Mouse (Mus musculus) forelimb bud, embryonic 11.5 days (tissue): Measurements from ENCODE around the gene Dtnb.

ENCODE experiments used
- DNase-seq: peaks from one replicate; pipeline ENCODE4 v3.0.0-alpha.2; 2012; ENCODE audit warnings: low read depth, low spot score

The Dtnb gene

GRCm38 (mm10) chr12:3773643-3774042 is 201.5 kb downstream of the Dtnb start:
- no peak for DNase-seq

DNA sequence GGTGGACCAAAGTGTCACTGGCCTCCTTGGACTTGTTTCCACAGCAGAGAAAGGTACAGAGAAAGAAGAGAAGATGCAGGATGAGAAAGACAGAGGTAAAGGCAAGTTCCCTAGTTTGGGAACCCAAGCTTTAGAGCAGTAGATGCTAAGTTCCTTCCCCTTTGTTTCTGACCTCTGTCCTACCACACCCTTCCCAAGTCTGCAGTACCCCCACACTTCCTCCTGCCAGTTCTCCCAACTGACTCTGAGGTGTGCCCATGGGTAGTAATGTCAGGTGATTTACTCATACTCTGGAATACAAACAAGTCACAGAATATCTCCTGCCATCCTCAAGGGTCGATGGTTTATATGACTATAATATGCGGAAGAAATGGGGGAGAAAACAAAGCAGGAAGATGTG is 203.8 kb downstream of the Dtnb start:
- DNase-seq = no peak

GRCm38 (mm10) chr12:3777682-3778081 is 205.5 kb downstream of the Dtnb start:
- DNase-seq = no peak

GRCm38 (mm10) chr12:3778286-3778685 is 206.1 kb downstream of the Dtnb start:
- DNase-seq = no peak

- DNase-seq = no peak
Observed at GRCm38 (mm10) chr12:3779639-3780038, 207.5 kb downstream of the Dtnb start.

DNA sequence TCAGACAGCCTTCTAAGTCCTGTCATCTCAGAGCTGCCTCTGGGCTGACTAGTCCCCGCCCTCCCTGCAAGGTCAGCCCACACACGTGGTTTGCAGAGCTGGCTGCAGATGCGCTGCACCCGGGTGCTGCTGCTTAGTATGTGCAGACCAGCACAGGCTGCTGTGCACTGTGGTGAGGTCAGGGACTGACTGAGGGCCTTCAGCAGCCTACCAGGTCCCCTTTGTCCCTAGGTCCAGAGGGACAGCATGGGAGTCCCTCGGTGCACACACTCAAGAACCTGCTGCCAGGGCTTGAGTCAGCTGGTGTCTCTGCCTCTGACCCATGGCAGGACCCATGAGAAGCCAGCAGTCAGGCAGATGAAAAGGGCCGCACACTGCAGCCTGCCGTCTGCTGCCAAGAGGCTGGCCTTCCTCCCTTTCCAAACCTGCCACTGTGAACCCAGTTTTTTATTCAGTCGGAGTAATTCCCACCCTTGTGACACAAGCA is 208.3 kb downstream of the Dtnb start:
- peak; percentile 57 for DNase-seq

DNA sequence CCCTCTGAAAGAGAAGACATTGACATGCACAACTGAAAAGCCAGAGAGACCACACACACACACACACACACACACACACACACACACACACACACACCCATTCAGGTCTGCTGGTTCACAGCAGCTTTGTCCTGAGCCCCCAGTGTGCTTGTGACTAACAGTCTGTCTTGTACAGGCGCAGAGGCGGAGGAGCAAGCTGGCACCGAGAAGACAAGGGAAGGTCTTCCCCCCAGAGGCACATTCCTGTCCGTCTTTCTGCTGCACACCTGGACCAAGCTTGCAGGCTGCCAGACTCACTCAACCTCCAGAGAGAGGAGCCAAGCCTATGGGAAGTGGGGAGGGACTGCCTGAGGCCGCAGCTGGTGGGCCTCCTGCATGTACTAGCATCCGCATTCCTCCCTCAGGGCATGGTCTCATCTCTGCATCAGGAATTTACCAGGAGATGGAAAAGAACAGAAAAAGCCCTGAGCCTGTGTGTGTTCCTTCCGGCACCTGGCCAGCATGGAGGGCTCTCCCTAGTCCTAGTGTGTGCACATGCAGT is 208.8 kb downstream of the Dtnb start:
- peak; percentile 76 for DNase-seq

GRCm38 (mm10) chr12:3781482-3781881 is 209.3 kb downstream of the Dtnb start:
- DNase-seq = peak; percentile 88

- DNase-seq = no peak
Observed at GRCm38 (mm10) chr12:3783196-3783825, 211.1 kb downstream of the Dtnb start.

- no peak for DNase-seq
Observed at GRCm38 (mm10) chr12:3784258-3784657, 212.1 kb downstream of the Dtnb start.

DNA sequence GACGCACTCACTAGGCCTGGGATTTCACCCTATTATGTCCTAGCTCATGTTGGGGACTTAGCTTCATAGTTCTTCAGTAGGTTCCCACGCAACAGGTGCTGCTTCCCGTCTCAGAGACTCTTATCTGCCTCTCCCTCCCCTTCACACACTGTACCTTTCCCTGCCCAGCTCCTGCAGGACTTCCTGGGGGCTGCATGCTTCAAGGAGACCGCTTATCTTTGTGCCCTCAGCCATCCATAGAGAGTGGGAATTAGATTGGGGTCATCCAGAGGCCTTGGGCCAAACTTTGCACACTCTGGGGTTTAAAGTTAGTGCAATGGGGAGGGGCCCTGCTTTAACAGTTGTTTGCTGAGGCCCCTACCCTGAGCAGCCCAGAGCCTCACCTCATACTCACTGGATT is 212.5 kb downstream of the Dtnb start:
- no peak for DNase-seq

DNA sequence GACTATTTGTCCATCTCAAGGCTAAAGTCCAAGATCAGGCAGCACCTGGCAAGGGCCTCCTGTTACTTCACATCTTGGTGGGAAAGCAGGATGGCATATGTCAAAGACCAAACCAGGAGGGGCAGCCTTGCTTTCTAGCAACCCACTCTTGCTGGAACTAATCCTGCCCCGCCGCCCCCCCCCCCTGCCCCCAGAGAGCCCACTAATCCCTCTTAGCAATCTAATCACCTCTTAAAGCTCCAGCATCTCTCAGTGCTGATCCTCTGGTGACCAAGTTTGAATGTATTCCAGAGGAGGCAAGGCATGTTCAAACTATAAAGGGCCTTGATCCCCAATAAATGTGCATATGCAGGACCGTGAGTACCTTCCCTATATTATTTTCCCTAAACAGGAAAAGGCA is 214.9 kb downstream of the Dtnb start:
- no peak for DNase-seq

- no peak for DNase-seq
Observed at GRCm38 (mm10) chr12:3787541-3787940, 215.4 kb downstream of the Dtnb start.

- peak; percentile 68 for DNase-seq
Observed at GRCm38 (mm10) chr12:3788421-3789051, 216.4 kb downstream of the Dtnb start.

- no peak for DNase-seq
Observed at GRCm38 (mm10) chr12:3789626-3790185, 217.5 kb downstream of the Dtnb start.

- DNase-seq = no peak
Observed at GRCm38 (mm10) chr12:3791257-3791656, 219.1 kb downstream of the Dtnb start.

DNA sequence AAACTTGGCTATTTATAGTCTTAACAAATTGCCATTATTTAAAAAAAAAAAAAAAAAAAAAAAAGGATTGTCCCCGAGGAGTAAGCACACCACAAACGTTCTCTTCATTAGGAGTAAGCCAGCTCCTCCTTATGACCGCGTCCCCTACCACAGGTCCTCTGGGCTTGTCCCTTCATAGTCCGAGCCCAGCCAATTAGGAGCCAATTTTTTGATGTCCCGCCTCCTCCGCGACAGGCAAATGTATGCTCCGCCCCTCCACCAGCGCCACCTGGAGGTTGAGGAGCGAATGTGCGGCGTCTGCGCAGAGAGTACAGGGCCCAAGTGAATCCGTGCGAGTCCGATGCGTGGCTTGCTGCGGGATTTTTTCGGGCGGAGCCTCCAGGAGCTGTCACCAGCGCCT is 219.6 kb downstream of the Dtnb start:
- DNase-seq = peak; percentile 93

DNA sequence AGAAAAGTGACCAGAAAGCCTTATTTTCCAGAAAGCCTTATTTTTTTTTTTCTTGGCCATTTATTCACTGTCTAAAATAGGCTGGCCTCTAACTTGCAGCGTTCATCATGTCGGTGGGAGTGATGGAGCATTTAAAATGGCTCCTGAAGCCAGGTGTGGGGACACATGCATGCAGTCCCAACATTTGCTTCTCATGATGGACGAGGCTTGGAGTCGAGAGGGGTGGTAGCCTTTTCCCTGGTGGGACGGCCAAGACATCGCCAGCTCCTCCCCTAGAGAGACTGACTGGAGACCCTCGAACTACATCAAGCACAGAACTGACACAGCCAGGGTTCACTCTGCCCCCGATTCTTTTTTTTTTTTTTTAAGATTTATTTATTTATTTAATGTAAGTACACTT is 220.1 kb downstream of the Dtnb start:
- DNase-seq = no peak

DNA sequence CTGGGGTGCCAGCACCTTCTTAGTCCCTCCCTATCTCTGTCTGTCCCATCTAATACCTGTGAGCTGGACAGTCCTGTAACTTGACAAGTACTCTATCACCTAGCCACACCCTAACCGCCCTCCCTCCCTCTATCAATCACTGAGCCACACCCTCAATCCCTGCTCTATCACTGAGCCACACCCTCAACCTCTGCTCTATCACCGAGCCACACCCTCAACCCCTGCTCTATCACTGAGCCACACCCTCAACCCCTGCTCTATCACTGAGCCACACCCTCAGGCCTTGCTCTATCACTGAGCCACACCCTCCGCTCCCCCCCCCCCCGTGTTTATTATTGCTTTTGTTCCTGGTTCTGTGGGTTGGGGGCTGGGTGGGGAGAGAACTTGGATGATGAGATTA is 223.4 kb downstream of the Dtnb start:
- DNase-seq = no peak

DNA sequence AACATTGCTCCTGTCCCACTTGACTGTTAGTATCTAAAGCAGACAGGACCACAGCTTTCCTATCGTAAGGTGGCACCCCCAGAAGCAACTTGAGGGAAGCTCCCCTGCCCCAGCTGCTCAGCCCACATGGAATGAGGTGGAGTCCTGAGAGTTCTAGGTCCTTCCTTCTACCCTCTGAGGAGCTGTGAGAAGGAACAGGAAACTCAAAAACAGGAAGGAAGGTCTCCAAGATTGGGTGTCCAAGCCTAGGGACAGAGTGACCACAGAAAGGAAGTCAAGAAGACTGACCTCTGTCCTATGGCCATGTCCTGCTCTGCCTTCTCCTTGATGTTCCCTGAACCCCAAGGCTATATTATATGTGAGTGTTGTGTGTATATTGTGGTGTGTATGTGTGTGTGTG is 227.4 kb downstream of the Dtnb start:
- DNase-seq = no peak

DNA sequence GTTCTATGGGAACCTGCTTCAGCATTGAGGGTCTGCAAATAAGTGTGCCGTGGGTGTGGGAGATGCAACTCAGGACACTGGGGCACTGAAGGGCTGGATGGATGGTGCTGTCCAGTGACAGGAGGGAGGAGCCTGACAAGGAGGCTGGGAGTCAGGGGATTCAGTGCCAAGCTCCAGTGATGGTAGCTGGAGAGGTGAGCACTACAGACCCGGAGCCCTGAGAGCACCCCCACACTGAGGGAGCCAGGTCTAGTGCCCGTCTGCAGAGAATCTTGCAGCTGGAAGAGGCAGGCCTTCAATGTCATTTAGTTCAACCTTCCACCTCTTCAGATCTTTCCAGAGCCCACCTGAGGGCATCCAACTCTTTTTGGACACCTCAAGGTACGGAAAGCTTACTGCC is 233.7 kb downstream of the Dtnb start, which contains the start of gene Dnmt3a:
Gene Dnmt3a, plus strand, starts transcription at position 156 of the 400 bp plus-strand sequence.
- DNase-seq = no peak

DNA sequence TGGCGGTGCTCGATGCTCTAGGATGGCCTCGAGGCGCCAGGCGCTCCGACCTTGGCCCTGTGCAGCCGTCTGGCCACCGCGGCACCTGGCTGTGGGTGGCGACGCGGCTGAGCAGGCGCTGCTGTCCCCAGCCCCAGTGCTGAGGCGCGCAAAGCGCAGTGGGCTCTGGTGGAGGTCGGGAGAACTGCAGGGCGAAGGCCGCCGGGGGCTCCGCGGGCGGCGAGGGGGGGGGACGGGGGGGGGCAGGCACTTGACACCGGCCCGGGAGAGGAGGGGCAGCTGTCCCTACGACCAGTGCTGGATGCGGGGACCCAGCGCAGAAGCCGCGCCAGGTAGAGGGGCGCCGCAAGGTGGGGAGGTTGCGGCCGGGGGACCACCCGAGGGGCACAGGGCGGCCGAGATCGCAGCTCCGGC is 234.1 kb downstream of the Dtnb start:
- peak; percentile 85 for DNase-seq
